Mouse (Mus musculus) heart, embryonic 11.5 days (tissue): ENCODE results near the gene Gm853. TPM values are rescaled to one million over a fixed set of nuclear protein-coding genes. Genes with fewer than 3 reads are reported as not detected.
A peak's percentile ranks its signal among the peaks of the same experiment; 100 is the strongest.

ENCODE experiments used
- ATAC-seq: fragments of 200-750 bp; cut with Nextera tagmentation; replicated peaks from 2 replicates; pipeline ENCODE4 v1.8.0; 2017; ENCODE audit warnings: moderate library complexity; ENCODE audit not compliant: insufficient number of reproducible peaks, low FRiP score, low TSS enrichment
- H3K27ac ChIP-seq: fragments of 300-500 bp; sonication (generic); 2 replicates; pipeline ENCODE4 v1.5.1; 2014; ENCODE audit warnings: mild to moderate bottlenecking, low read depth, low read length
- H3K27me3 ChIP-seq: fragments of 300-500 bp; sonication (generic); 2 replicates; pipeline ENCODE4 v1.6.1; 2014; ENCODE audit warnings: mild to moderate bottlenecking, low read length, mixed read lengths; ENCODE audit not compliant: control insufficient read depth, insufficient read depth
- H3K36me3 ChIP-seq: fragments of 300-500 bp; sonication (generic); 2 replicates; pipeline ENCODE4 v1.6.1; 2014; ENCODE audit warnings: mild to moderate bottlenecking, low read length, moderate library complexity, mixed read lengths; ENCODE audit not compliant: control insufficient read depth, insufficient read depth
- H3K4me1 ChIP-seq: fragments of 300-500 bp; sonication (generic); 2 replicates; pipeline ENCODE4 v1.6.1; 2014; ENCODE audit warnings: low read length; ENCODE audit not compliant: control insufficient read depth, insufficient read depth
- H3K4me2 ChIP-seq: fragments of 300-500 bp; sonication (generic); 2 replicates; pipeline ENCODE4 v1.6.1; 2014; ENCODE audit warnings: mild to moderate bottlenecking, moderate library complexity
- H3K4me3 ChIP-seq: fragments of 300-500 bp; sonication (generic); 2 replicates; pipeline ENCODE4 v1.5.1; 2014; ENCODE audit warnings: low read depth, low read length
- H3K9ac ChIP-seq: fragments of 300-500 bp; sonication (generic); 2 replicates; pipeline ENCODE4 v1.6.1; 2014; ENCODE audit warnings: mild to moderate bottlenecking, low read depth, low read length, moderate library complexity
- H3K9me3 ChIP-seq: fragments of 300-500 bp; sonication (generic); replicated peaks from 2 replicates; pipeline ENCODE4 v1.6.1; 2016; ENCODE audit warnings: low read length; ENCODE audit not compliant: control insufficient read depth
- WGBS: fragments of 180-500 bp; shearing (Covaris S2); extraction: QIAGEN DNeasy Blood & Tissue Kit; methylation state at CpG from one replicate; pipeline ENCODE4 v1.1.7; 2014; ENCODE audit not compliant: insufficient replicate concordance; 5-methylcytosine and 5-hydroxymethylcytosine counted together
- polyA plus RNA-seq: library from polyadenylated mRNA; unstranded; fragments of >200 nt; fragmentation: Nextera tagmentation; extraction: Ambion mirVana; gene quantifications from 2 replicates; pipeline ENCODE4 v1.2.1, GENCODE M21; 2014

The Gm853 gene
- polyA plus RNA-seq, 1 experiment from 2014 or later, result not detected

- 81% methylated on average over 16 of the region's 16 CpGs for WGBS
- no peak for ATAC-seq
- no peaks in the 10 kb centered on the region for H3K27me3 ChIP-seq
- no peak overlapping the region for H3K4me3 ChIP-seq
- no peak overlapping the region for H3K27ac ChIP-seq
- H3K9me3 ChIP-seq, result no peaks in the 10 kb centered on the region
- peaks cover 69% of the 10 kb centered on the region for H3K4me1 ChIP-seq
- H3K4me2 ChIP-seq, result no peak overlapping the region
- no peaks in the 10 kb centered on the region for H3K36me3 ChIP-seq
- H3K9ac ChIP-seq, result no peak overlapping the region
Observed at GRCm38 (mm10) chr4:130169411-130169971, 52.7 kb downstream of the Gm853 start.

GRCm38 (mm10) chr4:130168280-130169183 is 53.7 kb downstream of the Gm853 start:
- WGBS, result 45% methylated on average over 16 of the region's 16 CpGs
- H3K4me2 ChIP-seq, result peak overlapping the region; percentile 52
- peak; percentile 31; the same call in 1 of the 2 replicates for ATAC-seq
- peaks cover 67% of the 10 kb centered on the region for H3K4me1 ChIP-seq
- H3K27me3 ChIP-seq, result no peaks in the 10 kb centered on the region
- no peaks in the 10 kb centered on the region for H3K36me3 ChIP-seq
- H3K9me3 ChIP-seq, result no peaks in the 10 kb centered on the region
- H3K4me3 ChIP-seq, result no peak overlapping the region
- peak overlapping the region; percentile 70 for H3K27ac ChIP-seq
- peak overlapping the region; percentile 56 for H3K9ac ChIP-seq

GRCm38 (mm10) chr4:130167814-130168213 is 54.4 kb downstream of the Gm853 start:
- peaks cover under 1% of the 10 kb centered on the region; the same call in 1 of the 2 replicates for H3K27me3 ChIP-seq
- peak overlapping the region; percentile 70 for H3K27ac ChIP-seq
- peaks cover 67% of the 10 kb centered on the region for H3K4me1 ChIP-seq
- no peak for ATAC-seq
- no peaks in the 10 kb centered on the region for H3K36me3 ChIP-seq
- peak overlapping the region; percentile 52 for H3K4me2 ChIP-seq
- 39% methylated on average over 9 of the region's 9 CpGs for WGBS
- peak overlapping the region; percentile 56 for H3K9ac ChIP-seq
- no peaks in the 10 kb centered on the region for H3K9me3 ChIP-seq
- no peak overlapping the region for H3K4me3 ChIP-seq

GRCm38 (mm10) chr4:130167321-130167720 is 54.9 kb downstream of the Gm853 start:
- Histone ChIP-seq H3K4me2 (peak overlapping the region; percentile 52), H3K9ac (peak overlapping the region; percentile 43; the same call in 1 of the 2 replicates), H3K4me1 (peaks cover 66% of the 10 kb centered on the region), H3K9me3 (no peaks in the 10 kb centered on the region), H3K36me3 (no peaks in the 10 kb centered on the region), H3K27ac (no peak overlapping the region), H3K4me3 (no peak overlapping the region), H3K27me3 (peaks cover 2% of the 10 kb centered on the region; the same call in 1 of the 2 replicates)
- 51% methylated on average over 22 of the region's 22 CpGs for WGBS
- no peak; the same call in 1 of the 2 replicates for ATAC-seq

GRCm38 (mm10) chr4:130166592-130166991 is 55.6 kb downstream of the Gm853 start:
- H3K27ac ChIP-seq, result no peak overlapping the region
- H3K4me1 ChIP-seq, result peaks cover 58% of the 10 kb centered on the region

GRCm38 (mm10) chr4:130166061-130166460 is 56.1 kb downstream of the Gm853 start:
- peaks cover 53% of the 10 kb centered on the region for H3K4me1 ChIP-seq
- ATAC-seq, result no peak
- WGBS, result 78% methylated on average over 18 of the region's 18 CpGs
- H3K4me3 ChIP-seq, result no peak overlapping the region
- H3K36me3 ChIP-seq, result no peaks in the 10 kb centered on the region
- peaks cover 2% of the 10 kb centered on the region; the same call in 1 of the 2 replicates for H3K27me3 ChIP-seq
- H3K27ac ChIP-seq, result no peak overlapping the region
- H3K9ac ChIP-seq, result no peak overlapping the region
- no peak overlapping the region for H3K4me2 ChIP-seq
- H3K9me3 ChIP-seq, result no peaks in the 10 kb centered on the region

More at GRCm38 (mm10) chr4:130166592-130166991, 55.6 kb downstream of the Gm853 start:
- Histone ChIP-seq H3K4me3 (no peak overlapping the region), H3K9me3 (no peaks in the 10 kb centered on the region), H3K4me2 (no peak overlapping the region), H3K27me3 (peaks cover 2% of the 10 kb centered on the region; the same call in 1 of the 2 replicates), H3K36me3 (no peaks in the 10 kb centered on the region), H3K9ac (peak overlapping the region; percentile 6; the same call in 1 of the 2 replicates)
- ATAC-seq, result no peak
- WGBS, result 79% methylated on average over 8 of the region's 8 CpGs

GRCm38 (mm10) chr4:130164121-130164520 is 58.1 kb downstream of the Gm853 start:
- no peak for ATAC-seq
- Histone ChIP-seq H3K27me3 (peaks cover 2% of the 10 kb centered on the region; the same call in 1 of the 2 replicates), H3K4me1 (peaks cover 50% of the 10 kb centered on the region), H3K9me3 (no peaks in the 10 kb centered on the region), H3K27ac (peak overlapping the region; percentile 46; the same call in 1 of the 2 replicates), H3K4me3 (no peak overlapping the region), H3K4me2 (no peak overlapping the region), H3K36me3 (no peaks in the 10 kb centered on the region), H3K9ac (no peak overlapping the region; the same call in 1 of the 2 replicates)
- WGBS, result 63% methylated on average over 6 of the region's 6 CpGs

GRCm38 (mm10) chr4:130163391-130163861 is 58.8 kb downstream of the Gm853 start:
- Histone ChIP-seq H3K27ac (peak overlapping the region; percentile 46), H3K36me3 (no peaks in the 10 kb centered on the region), H3K9me3 (no peaks in the 10 kb centered on the region), H3K27me3 (peaks cover 2% of the 10 kb centered on the region; the same call in 1 of the 2 replicates), H3K4me1 (peaks cover 43% of the 10 kb centered on the region), H3K9ac (peak overlapping the region; percentile 68), H3K4me3 (peak overlapping the region; percentile 26), H3K4me2 (peak overlapping the region; percentile 61)
- ATAC-seq, result no peak
- 3% methylated on average over 20 of the region's 20 CpGs for WGBS
